Mouse (Mus musculus) liver, embryonic 14.5 days (tissue): ENCODE data around the gene Ccdc167. TPM values are rescaled to one million over a fixed set of nuclear protein-coding genes. Genes with fewer than 3 reads are reported as not detected.

Experiments used
- ATAC-seq: fragments of 200-750 bp; cut with Nextera tagmentation; 2 replicates; pipeline ENCODE4 v1.8.0; 2017; ENCODE audit warnings: moderate number of reproducible peaks, mild to moderate bottlenecking, moderate library complexity; ENCODE audit not compliant: insufficient read depth
- DNase-seq, 3 experiments: peaks; one replicate each; pipeline ENCODE4 v3.0.0-alpha.2; 2012 to 2013; ENCODE audit warnings: low read depth in 3 of 3, low spot score in 3 of 3
- H3K27ac ChIP-seq: fragments of 300-500 bp; sonication (generic); 2 replicates; pipeline ENCODE4 v1.5.1; 2014; ENCODE audit warnings: moderate library complexity, mild to moderate bottlenecking, control low read depth, inconsistent platforms
- H3K27me3 ChIP-seq: fragments of 300-500 bp; sonication (generic); 2 replicates; pipeline ENCODE4 v1.6.1; 2014; ENCODE audit warnings: mild to moderate bottlenecking, low read length, moderate library complexity; ENCODE audit not compliant: control insufficient read depth, insufficient read depth
- H3K36me3 ChIP-seq: fragments of 300-500 bp; sonication (generic); replicated peaks from 2 replicates; pipeline ENCODE4 v1.6.1; 2014; ENCODE audit warnings: low read depth; ENCODE audit not compliant: control insufficient read depth, insufficient read depth
- H3K4me1 ChIP-seq, 2 experiments: fragments of 200-500 bp in 1 of 2; fragments of 300-500 bp in 1 of 2; sonication (generic) in 1 of 2; replicated peaks; 2 replicates each; pipeline ENCODE4 v1.6.1; 2012 to 2014; ENCODE audit warnings: antibody characterized with exemption in 1 of 2, inconsistent platforms in 1 of 2, low read length in 1 of 2; ENCODE audit not compliant: control insufficient read depth in 2 of 2, insufficient read depth in 2 of 2
- H3K4me2 ChIP-seq: fragments of 300-500 bp; sonication (generic); 2 replicates; pipeline ENCODE4 v1.6.1; 2014; ENCODE audit warnings: low read depth, mild to moderate bottlenecking, control low read depth, moderate library complexity
- H3K4me3 ChIP-seq, 2 experiments: fragments of 200-500 bp in 1 of 2; fragments of 300-500 bp in 1 of 2; sonication (generic) in 1 of 2; 2 replicates each; pipeline ENCODE4 v1.5.1; 2012 to 2014; ENCODE audit warnings: low read depth in 2 of 2, low read length in 2 of 2, mild to moderate bottlenecking in 2 of 2, control low read depth in 1 of 2, inconsistent platforms in 1 of 2, moderate library complexity in 1 of 2; ENCODE audit not compliant: insufficient read depth in 1 of 2
- H3K9ac ChIP-seq: fragments of 300-500 bp; sonication (generic); replicated peaks from 2 replicates; pipeline ENCODE4 v1.6.1; 2014; ENCODE audit warnings: mild to moderate bottlenecking, control low read depth, moderate library complexity
- H3K9me3 ChIP-seq: fragments of 300-500 bp; sonication (generic); 2 replicates; pipeline ENCODE4 v1.6.1; 2016; ENCODE audit warnings: low read length, mixed read lengths; ENCODE audit not compliant: control insufficient read depth
- CTCF ChIP-seq: IDR thresholded peaks from 2 replicates; pipeline ENCODE4 v1.5.1; 2016; ENCODE audit warnings: antibody characterized with exemption, low read depth, control low read depth
- EP300 ChIP-seq: IDR thresholded peaks from 2 replicates; pipeline ENCODE4 v1.6.1; 2016; ENCODE audit warnings: antibody characterized with exemption, low read depth
- WGBS: fragments of 180-500 bp; shearing (Covaris S2); extraction: QIAGEN DNeasy Blood & Tissue Kit; methylation state at CpG from one replicate; pipeline ENCODE4 v1.1.7; 2014; ENCODE audit not compliant: insufficient replicate concordance; 5-methylcytosine and 5-hydroxymethylcytosine counted together
- polyA plus RNA-seq, 2 experiments: library from polyadenylated mRNA; depleted of rRNA in 1 of 2; stranded (reverse) in 1 of 2; unstranded in 1 of 2; fragments of >200 nt; fragmentation: Nextera tagmentation in 1 of 2; extraction: Ambion mirVana in 1 of 2; gene quantifications; 2 replicates each; pipeline versions ENCODE4 v1.2.1 to v1.2.3; 2012 to 2014

The Ccdc167 gene
- polyA plus RNA-seq, 2 experiments = 7.6 to 10.1 TPM

DNA sequence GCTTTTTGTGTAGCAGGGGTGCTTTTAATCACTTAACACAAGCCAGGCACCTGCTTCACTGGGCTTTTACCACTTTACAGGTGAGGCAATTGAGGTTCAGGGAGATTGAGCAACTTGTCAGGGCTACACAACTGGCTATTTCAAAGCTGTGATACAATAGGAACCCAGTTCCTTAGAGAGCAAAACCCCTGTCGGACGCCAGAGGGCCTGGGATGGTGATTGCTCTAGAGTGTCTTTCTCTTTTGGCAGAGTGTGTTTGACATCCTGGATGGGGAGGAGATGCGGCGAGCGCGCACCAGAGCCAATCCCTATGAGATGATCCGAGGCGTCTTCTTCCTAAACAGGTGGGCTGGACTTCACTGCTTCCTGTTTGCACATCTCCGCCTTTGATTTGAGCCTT is 35.2 kb downstream of the Ccdc167 start:
- no peak for ATAC-seq
- no peak for DNase-seq
- H3K36me3 ChIP-seq = peaks cover 77% of the 10 kb centered on the region
- WGBS = 90% methylated on average over 9 of the region's 9 CpGs
- peaks cover 23 to 28% of the 10 kb centered on the region in 2 experiments for H3K4me1 ChIP-seq
- H3K27me3 ChIP-seq = no peaks in the 10 kb centered on the region
- H3K27ac ChIP-seq = no peak overlapping the region
- TF ChIP-seq EP300 (no peak), CTCF (no peak)
- no peak overlapping the region for H3K4me3 ChIP-seq
- H3K9ac ChIP-seq = no peak overlapping the region
- H3K4me2 ChIP-seq = no peak overlapping the region
- H3K9me3 ChIP-seq = no peaks in the 10 kb centered on the region

- H3K27me3 ChIP-seq = no peaks in the 10 kb centered on the region
- DNase-seq (no peak), ATAC-seq (no peak)
- no peak overlapping the region for H3K4me2 ChIP-seq
- 73% methylated on average over 2 of the region's 2 CpGs for WGBS
- H3K27ac ChIP-seq = no peak overlapping the region
- H3K36me3 ChIP-seq = peaks cover 79% of the 10 kb centered on the region
- no peak overlapping the region for H3K4me3 ChIP-seq
- H3K9me3 ChIP-seq = no peaks in the 10 kb centered on the region
- H3K9ac ChIP-seq = no peak overlapping the region
- TF ChIP-seq EP300 (no peak), CTCF (no peak)
- H3K4me1 ChIP-seq = peaks cover 17 to 21% of the 10 kb centered on the region in 2 experiments
Observed at GRCm38 (mm10) chr17:29680921-29681320, 35.9 kb downstream of the Ccdc167 start.

DNA sequence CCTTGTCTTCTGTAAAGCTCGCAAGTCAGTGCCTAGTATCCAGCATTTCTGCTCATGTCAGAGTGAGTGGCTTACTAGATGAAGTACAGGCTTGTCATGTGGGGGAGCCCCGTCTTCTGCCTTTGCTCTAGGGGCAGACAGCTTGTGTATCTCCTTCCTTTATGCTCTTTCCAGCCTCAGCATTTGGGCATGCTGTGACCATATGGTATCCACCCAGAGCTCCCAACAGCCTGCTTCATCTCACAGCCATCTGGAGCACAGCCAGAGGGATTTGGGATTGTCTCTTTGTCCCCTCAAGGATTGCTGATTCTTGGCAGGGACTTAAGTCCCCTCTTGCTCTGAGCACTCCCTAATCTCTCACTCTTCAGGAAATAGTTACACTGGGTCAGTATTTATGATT is 36.7 kb downstream of the Ccdc167 start:
- no peaks in the 10 kb centered on the region for H3K27me3 ChIP-seq
- no peak overlapping the region for H3K9ac ChIP-seq
- H3K36me3 ChIP-seq = peaks cover 80% of the 10 kb centered on the region
- H3K9me3 ChIP-seq = no peaks in the 10 kb centered on the region
- 79% methylated on average over 2 of the region's 2 CpGs for WGBS
- peaks cover 13 to 14% of the 10 kb centered on the region in 2 experiments for H3K4me1 ChIP-seq
- TF ChIP-seq EP300 (no peak), CTCF (no peak)
- H3K27ac ChIP-seq = no peak overlapping the region
- ATAC-seq = no peak
- no peak overlapping the region for H3K4me2 ChIP-seq
- no peak for DNase-seq
- no peak overlapping the region for H3K4me3 ChIP-seq

DNA sequence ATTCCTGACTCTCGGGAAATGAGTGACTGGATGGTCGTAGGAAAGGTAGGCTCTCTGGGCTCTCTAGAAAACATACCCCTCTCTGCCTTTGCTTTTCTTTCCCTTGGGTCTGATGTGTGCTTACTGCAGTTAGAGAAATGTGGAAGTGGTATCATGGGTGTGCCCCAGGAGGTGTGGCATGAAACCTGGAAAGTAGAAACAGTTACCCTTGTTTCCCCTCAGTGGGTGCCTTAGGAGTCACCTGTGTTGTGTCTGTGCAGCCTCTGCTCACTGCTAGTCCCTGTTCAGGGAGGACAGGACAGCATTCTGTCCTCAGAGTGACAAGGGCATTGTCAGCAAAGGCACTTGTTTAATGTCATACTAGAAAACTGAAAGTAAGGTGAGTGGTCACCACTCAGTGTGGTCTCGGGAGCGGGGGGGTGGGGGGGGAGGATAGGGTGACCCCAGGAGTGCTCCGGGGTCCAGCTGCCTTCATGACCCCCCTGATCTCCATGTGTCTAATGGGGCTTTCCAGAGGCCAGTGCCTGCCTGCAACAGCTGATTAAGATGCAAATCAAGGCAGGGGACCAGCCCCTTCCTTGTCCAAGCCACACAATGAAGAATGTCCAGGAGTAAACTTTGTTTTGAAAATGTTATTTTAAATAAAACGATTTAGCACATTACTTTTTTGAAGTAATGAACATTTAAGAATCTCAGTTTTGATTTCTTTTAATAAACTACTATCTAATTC is 37.6 kb downstream of the Ccdc167 start:
- no peaks in the 10 kb centered on the region for H3K9me3 ChIP-seq
- peaks cover 5% of the 10 kb centered on the region in 2 experiments for H3K4me1 ChIP-seq
- no peaks in the 10 kb centered on the region for H3K27me3 ChIP-seq
- DNase-seq = no peak
- WGBS = 74% methylated on average over 6 of the region's 6 CpGs
- no peak for ATAC-seq
- no peak overlapping the region for H3K9ac ChIP-seq
- H3K27ac ChIP-seq = no peak overlapping the region
- H3K4me3 ChIP-seq = no peak overlapping the region
- peaks cover 81% of the 10 kb centered on the region for H3K36me3 ChIP-seq
- H3K4me2 ChIP-seq = no peak overlapping the region
- TF ChIP-seq CTCF (no peak), EP300 (no peak)

DNA sequence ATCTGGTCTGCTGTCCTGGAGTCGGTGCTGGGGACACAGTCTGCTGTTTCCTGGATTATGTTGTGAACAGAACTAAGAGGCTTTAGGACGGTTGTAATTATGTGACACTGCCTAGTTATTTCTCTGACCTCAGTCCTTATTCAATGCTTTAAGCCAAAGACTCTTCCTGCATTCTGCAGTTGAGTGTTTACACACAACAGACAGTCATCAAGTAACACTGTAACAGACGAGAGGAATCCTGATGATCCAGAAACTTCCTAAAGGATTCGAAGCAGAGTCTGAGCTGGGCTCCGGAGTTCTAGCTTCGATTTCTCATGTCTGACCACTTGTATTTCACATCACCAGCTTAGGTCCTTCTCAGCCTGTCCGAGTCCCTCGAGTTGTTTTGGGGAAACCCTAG is 38.3 kb downstream of the Ccdc167 start:
- TF ChIP-seq EP300 (no peak), CTCF (no peak)
- Histone ChIP-seq H3K9ac (no peak overlapping the region), H3K9me3 (no peaks in the 10 kb centered on the region), H3K4me1 (no peaks in the 10 kb centered on the region; a peak in 1 of 4 replicates), H3K27me3 (no peaks in the 10 kb centered on the region), H3K4me3 (no peak overlapping the region), H3K27ac (no peak overlapping the region), H3K4me2 (no peak overlapping the region), H3K36me3 (peaks cover 86% of the 10 kb centered on the region)
- ATAC-seq = no peak
- 82% methylated on average over 8 of the region's 8 CpGs for WGBS
- DNase-seq = no peak
